Mouse (Mus musculus) left cerebral cortex, adult 8-10 months (tissue): ENCODE data around the gene Hivep2. TPM values are rescaled to one million over a fixed set of nuclear protein-coding genes. Genes with fewer than 3 reads are reported as not detected.
A peak's percentile ranks its signal among the peaks of the same experiment; 100 is the strongest.

ENCODE experiments used
- DNase-seq, 2 experiments: peaks; one replicate each; pipeline ENCODE4 v3.0.0; 2022; ENCODE audit warnings: low spot score in 2 of 2
- total RNA-seq, 4 experiments: library from RNA; stranded (reverse); gene quantifications; 2 replicates each; pipeline ENCODE4 v1.2.4; 2022

The Hivep2 gene
- total RNA-seq, 4 experiments from 2014 or later, result 164 to 240 (median 191) TPM

DNA sequence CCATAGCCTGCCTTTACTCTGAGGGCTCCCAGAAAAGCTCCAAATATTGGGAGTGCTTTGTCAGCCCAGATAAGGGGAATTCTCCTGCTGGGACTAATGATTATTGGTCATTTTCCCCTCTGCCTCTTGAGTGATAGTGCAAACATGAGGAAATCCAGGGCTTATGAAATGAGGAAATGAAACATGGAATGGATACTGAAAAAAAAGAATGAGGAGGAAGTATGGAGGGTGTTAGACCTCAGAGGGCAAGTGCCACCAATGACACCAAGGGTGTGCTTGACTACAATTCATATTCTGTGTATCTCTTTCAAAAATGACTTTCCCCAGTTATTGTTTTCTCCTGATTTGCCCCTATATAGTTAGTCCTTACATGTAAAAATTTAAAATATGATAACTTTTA lies 167.1 kb downstream of the Hivep2 start:
- no peak for DNase-seq

DNA sequence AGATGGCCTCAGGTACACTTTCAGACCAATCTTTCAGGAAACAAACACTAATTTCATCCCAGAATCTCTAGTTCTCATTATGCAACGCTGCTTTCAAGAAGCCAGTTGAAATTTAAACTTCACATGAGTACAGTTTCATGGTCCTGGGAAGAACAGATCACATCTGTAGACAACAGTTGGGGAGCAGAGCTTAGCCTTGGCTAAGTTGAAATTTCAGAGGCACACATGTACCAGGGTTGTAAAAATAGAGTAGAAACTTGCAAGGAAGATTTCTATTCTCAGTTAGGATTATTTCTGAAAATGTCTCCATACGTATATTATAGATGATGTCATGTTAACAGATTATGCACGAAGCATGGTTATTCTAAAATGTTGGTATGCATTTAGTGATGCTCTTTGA lies 172.8 kb downstream of the Hivep2 start:
- DNase-seq, result no peak

- no peak for DNase-seq
These were observed 179.0 kb downstream of the Hivep2 start for GRCm38 (mm10) chr10:14144840-14145239.

DNA sequence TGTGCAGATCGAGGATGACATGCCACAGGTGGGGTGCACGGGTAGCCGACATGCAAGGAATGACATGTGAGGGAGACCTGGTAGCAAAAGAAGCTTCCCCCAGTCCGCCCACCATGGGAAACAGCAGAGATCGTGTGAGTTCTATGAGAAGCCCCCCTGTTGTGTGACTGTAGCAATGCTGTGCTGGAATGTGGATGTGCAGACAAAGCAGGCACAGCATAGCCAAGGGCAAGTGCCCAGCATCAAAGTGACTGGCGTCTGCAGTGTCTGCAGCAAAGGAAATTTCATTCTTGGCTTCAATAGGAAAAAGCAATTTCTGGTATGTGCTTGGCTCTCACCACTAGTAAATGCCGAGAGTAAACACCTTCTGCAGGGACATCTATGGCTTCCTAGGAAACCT lies 199.0 kb downstream of the Hivep2 start:
- DNase-seq, result no peak

DNA sequence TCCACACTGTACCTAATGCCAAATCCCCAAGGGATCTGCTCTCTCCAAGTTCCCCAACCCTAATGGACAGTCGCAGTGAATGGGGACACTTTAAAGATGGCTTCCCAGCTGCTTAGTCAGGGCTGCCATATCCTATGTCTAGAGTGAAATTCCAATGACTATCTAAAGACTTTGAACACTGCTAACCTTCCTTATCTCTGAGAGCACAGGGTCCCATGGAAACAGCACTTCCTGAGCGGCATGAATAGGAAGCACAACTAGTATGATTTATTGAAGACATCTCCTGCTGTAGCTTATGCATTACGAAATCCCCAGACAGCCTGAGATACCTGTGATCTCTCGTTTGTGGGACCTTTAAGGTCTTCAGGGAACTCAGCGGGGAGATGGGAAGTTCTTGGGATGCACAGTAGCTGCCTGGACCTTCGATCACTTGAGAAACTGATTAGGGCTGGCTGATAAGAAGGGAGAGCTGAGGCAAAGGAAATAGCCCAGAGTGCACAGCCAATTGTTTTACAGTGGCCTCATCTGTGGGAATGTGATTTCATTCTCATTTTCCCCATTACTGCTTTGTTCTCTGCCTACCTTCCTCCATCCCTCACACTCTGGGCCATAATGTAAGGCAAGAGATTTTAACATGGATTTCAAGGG lies 202.4 kb downstream of the Hivep2 start:
- DNase-seq, result no peak

- DNase-seq, result no peak
These were observed 203.1 kb downstream of the Hivep2 start for GRCm38 (mm10) chr10:14168869-14169566.

GRCm38 (mm10) chr10:14174124-14174523 lies 208.2 kb downstream of the Hivep2 start:
- DNase-seq, result no peak

- peak; percentile 47 to 81 for DNase-seq
These were observed 213.8 kb downstream of the Hivep2 start for GRCm38 (mm10) chr10:14179424-14180339.

- no peak for DNase-seq
These were observed 220.6 kb downstream of the Hivep2 start for GRCm38 (mm10) chr10:14186352-14186976.

- no peak for DNase-seq
These were observed 223.2 kb downstream of the Hivep2 start for GRCm38 (mm10) chr10:14189050-14189449.

DNA sequence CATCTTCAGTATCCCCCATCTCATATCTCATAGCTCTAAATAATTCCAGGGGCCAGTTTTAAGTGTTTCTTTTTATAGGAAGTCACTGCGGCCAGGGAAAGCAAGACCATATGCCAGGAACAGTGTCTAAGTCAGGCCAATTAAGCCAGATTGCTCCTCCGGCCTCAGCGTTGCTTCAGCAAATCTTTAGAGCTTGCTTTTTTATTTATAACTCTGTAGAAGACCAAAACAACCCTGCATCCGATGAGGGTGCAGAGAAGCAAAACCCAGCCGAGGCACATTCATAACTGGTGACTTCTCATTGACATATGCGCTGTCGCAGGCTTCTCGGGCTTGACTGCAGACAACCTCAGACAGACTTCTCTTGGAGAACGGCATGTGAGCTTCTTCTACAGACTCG lies 225.3 kb downstream of the Hivep2 start:
- DNase-seq, result no peak

- no peak for DNase-seq
These were observed 226.3 kb downstream of the Hivep2 start for GRCm38 (mm10) chr10:14192156-14192555.

- DNase-seq, result no peak
These were observed 227.8 kb downstream of the Hivep2 start for GRCm38 (mm10) chr10:14193702-14194101.

GRCm38 (mm10) chr10:14195778-14196650 lies 230.1 kb downstream of the Hivep2 start:
- peak in 1 of 2 experiments; percentile 75 for DNase-seq

- no peak for DNase-seq
These were observed 230.9 kb downstream of the Hivep2 start for GRCm38 (mm10) chr10:14196785-14197184.

GRCm38 (mm10) chr10:14197261-14197660 lies 231.4 kb downstream of the Hivep2 start:
- DNase-seq, result no peak

DNA sequence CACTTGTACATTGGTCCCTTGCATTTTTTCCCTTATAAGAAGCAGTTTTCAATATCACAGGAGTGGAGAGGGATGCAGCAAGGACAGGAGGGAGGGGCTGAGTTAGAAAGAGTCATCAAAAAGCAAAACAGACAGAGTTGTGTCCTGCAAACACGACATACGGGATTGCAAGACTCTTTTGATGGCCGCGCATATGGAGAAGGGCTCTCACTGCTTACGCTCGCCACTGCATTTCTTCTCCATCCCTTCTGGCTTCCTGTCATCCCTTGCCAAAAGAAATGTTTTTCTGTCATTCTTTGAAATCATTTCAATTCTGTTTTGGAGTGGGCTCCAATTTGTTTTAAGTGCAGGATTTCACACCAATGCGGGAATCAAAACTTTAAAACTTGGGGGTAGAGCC lies 233.5 kb downstream of the Hivep2 start:
- no peak for DNase-seq

DNA sequence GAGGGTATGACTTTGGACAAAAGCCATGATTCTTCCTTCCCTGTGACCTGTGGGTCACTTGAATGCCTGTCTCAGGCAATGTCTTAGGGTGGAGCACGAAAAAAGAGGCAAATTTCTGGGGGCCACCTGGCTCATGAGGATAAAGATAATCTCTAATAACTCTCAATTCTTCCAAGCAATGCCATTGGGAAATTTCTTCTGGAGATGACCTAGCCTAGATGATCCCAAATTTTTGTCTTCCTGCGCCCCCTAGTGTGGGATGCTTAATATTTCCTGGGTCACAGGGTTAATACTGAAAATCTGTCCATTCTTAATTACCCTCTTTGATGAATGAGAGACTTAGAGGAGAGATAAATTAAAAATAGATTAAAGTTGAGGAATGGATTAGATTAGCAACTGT lies 234.4 kb downstream of the Hivep2 start:
- DNase-seq, result no peak
